Mouse (Mus musculus) stomach, postnatal 0 days (tissue): Measurements from ENCODE around the gene Rai14. TPM values are rescaled to one million over a fixed set of nuclear protein-coding genes. Genes with fewer than 3 reads are reported as not detected.

Experiments
- ATAC-seq: fragments of 200-750 bp; cut with Nextera tagmentation; 2 replicates; pipeline ENCODE4 v1.8.0; 2017; ENCODE audit not compliant: low FRiP score, low TSS enrichment
- DNase-seq: peaks from one replicate; pipeline ENCODE4 v3.0.0-alpha.2; 2016; ENCODE audit warnings: low spot score
- H3K27ac ChIP-seq: fragments of 300-500 bp; sonication (generic); replicated peaks from 2 replicates; pipeline ENCODE4 v1.5.1; 2014; ENCODE audit warnings: mild to moderate bottlenecking, control low read depth
- H3K27me3 ChIP-seq: fragments of 300-500 bp; sonication (generic); 2 replicates; pipeline ENCODE4 v1.6.1; 2014; ENCODE audit warnings: low read length; ENCODE audit not compliant: control insufficient read depth, insufficient read depth
- H3K36me3 ChIP-seq: fragments of 300-500 bp; sonication (generic); 2 replicates; pipeline ENCODE4 v1.6.1; 2014; ENCODE audit warnings: low read length, mixed read lengths; ENCODE audit not compliant: control insufficient read depth, insufficient read depth
- H3K4me1 ChIP-seq: fragments of 300-500 bp; sonication (generic); replicated peaks from 2 replicates; pipeline ENCODE4 v1.6.1; 2014; ENCODE audit warnings: antibody characterized with exemption; ENCODE audit not compliant: control insufficient read depth, insufficient read depth
- H3K4me2 ChIP-seq: fragments of 300-500 bp; sonication (generic); replicated peaks from 2 replicates; pipeline ENCODE4 v1.6.1; 2014; ENCODE audit warnings: low read depth, mild to moderate bottlenecking, control low read depth, moderate library complexity
- H3K4me3 ChIP-seq: fragments of 300-500 bp; sonication (generic); 2 replicates; pipeline ENCODE4 v1.5.1; 2014; ENCODE audit warnings: low read depth, low read length, control low read depth
- H3K9ac ChIP-seq: fragments of 300-500 bp; sonication (generic); 2 replicates; pipeline ENCODE4 v1.6.1; 2014; ENCODE audit warnings: mild to moderate bottlenecking, low read length, control low read depth, mixed read lengths
- H3K9me3 ChIP-seq: fragments of 300-500 bp; sonication (generic); 2 replicates; pipeline ENCODE4 v1.6.1; 2016; ENCODE audit warnings: low read length; ENCODE audit not compliant: control insufficient read depth
- CTCF ChIP-seq: IDR thresholded peaks from 2 replicates; pipeline ENCODE4 v1.5.1; 2016; ENCODE audit warnings: antibody characterized with exemption, low read depth, mild to moderate bottlenecking, moderate library complexity
- EP300 ChIP-seq: optimal IDR thresholded peaks from 2 replicates; pipeline ENCODE3; 2016; ENCODE audit warnings: antibody characterized with exemption
- WGBS: fragments of 180-500 bp; shearing (Covaris S2); extraction: QIAGEN DNeasy Blood & Tissue Kit; methylation state at CpG from one replicate; pipeline ENCODE4 v1.1.7; 2014; 5-methylcytosine and 5-hydroxymethylcytosine counted together
- polyA plus RNA-seq: library from polyadenylated mRNA; unstranded; fragments of >200 nt; fragmentation: Nextera tagmentation; extraction: Ambion mirVana; gene quantifications from 2 replicates; pipeline ENCODE4 v1.2.1, GENCODE M21; 2015

The Rai14 gene
- polyA plus RNA-seq, result 8.0 and 8.7 TPM in 2 replicates

DNA sequence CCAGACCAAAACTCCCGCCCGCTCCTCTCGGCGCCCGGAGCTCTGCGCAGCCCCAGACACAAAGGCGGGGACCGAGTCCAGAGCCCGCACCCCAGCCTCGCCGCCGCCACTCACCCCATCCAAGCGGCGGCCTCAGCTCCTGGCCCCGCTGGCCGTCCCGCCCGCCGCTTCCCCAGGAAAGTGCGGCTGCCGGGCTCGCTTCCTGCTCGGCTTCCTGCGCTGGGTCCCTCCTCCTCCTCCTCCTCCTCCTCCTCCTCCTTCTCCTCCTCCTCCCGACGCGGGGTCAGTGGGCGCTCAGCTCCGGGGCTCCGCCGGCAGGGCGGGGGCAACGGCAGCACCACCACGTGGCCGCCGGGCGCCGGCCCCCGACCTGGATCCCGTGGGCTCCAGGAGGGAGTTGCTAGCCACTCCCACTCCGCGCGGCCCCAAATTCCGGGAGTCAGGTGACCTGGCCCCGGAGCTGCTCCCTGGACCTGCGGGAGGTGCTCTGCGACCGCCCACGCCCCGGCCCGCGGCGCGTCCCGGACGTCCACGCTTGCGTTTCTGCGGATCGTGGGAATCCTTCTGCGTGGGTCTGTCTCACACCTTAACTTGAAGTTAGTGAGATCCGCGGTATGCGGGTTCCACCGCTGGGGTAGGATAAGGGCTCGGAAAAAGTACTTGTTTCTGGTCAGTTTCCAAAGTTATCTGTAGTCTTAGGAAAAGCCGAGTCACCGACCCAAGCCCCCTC lies at the start of gene Rai14:
TSS of gene Rai14 (minus strand) at position 216 of the 730 bp plus-strand sequence.
- WGBS, result under 1% methylated on average over 54 of the region's 68 CpGs

GRCm38 (mm10) chr15:10761441-10761840 lies 47.0 kb upstream of the Rai14 start:
- DNase-seq, result no peak

More for the DNA sequence above, at the start of gene Rai14:
- H3K4me2 ChIP-seq, result peak within 1 kb of the TSS; percentile 92
- peak; percentile 89 for DNase-seq
- peak within 1 kb of the TSS; percentile 77 for H3K9ac ChIP-seq
- no peaks in the 10 kb centered on the region for H3K4me1 ChIP-seq
- TF ChIP-seq CTCF, result no peak; the same call in 1 of the 2 replicates
- no peak for TF ChIP-seq EP300
- H3K4me3 ChIP-seq, result peak within 1 kb of the TSS; percentile 76
- H3K36me3 ChIP-seq, result no peaks in the 10 kb centered on the region
- no peaks in the 10 kb centered on the region for H3K27me3 ChIP-seq
- 0 out of 2 replicates have a peak, but pooled peaks cover 3% of the 10 kb centered on the region for H3K9me3 ChIP-seq
- ATAC-seq, result peak; percentile 92
- H3K27ac ChIP-seq, result peak within 1 kb of the TSS; percentile 77

GRCm38 (mm10) chr15:10760006-10760405 lies 45.6 kb upstream of the Rai14 start:
- no peak overlapping the region for H3K27ac ChIP-seq
- ATAC-seq (0 out of 2 replicates have a peak, but pooled peaks have one; percentile 21), DNase-seq (no peak)
- no peaks in the 10 kb centered on the region for H3K9me3 ChIP-seq
- no peak overlapping the region for H3K9ac ChIP-seq
- no peaks in the 10 kb centered on the region for H3K36me3 ChIP-seq
- no peaks in the 10 kb centered on the region for H3K4me1 ChIP-seq
- TF ChIP-seq EP300, result no peak
- TF ChIP-seq CTCF, result no peak
- no peak overlapping the region for H3K4me2 ChIP-seq
- H3K4me3 ChIP-seq, result no peak overlapping the region
- WGBS, result 72% methylated on average over 12 of the region's 12 CpGs
- H3K27me3 ChIP-seq, result no peaks in the 10 kb centered on the region

More at GRCm38 (mm10) chr15:10761441-10761840, 47.0 kb upstream of the Rai14 start:
- H3K4me1 ChIP-seq, result no peaks in the 10 kb centered on the region
- H3K27ac ChIP-seq, result no peak overlapping the region
- no peaks in the 10 kb centered on the region for H3K9me3 ChIP-seq
- no peaks in the 10 kb centered on the region for H3K36me3 ChIP-seq
- WGBS, result 85% methylated on average over 6 of the region's 6 CpGs
- ATAC-seq, result no peak
- no peak overlapping the region for H3K4me2 ChIP-seq
- no peak overlapping the region for H3K4me3 ChIP-seq
- TF ChIP-seq CTCF, result no peak
- TF ChIP-seq EP300, result no peak
- H3K27me3 ChIP-seq, result no peaks in the 10 kb centered on the region
- no peak overlapping the region for H3K9ac ChIP-seq

- WGBS, result 94% methylated on average over 4 of the region's 4 CpGs
- no peak for TF ChIP-seq EP300
- no peak for TF ChIP-seq CTCF
- no peak overlapping the region for H3K4me2 ChIP-seq
- no peaks in the 10 kb centered on the region for H3K9me3 ChIP-seq
- DNase-seq, result no peak
- H3K4me3 ChIP-seq, result no peak overlapping the region
- H3K27me3 ChIP-seq, result no peaks in the 10 kb centered on the region
- H3K9ac ChIP-seq, result no peak overlapping the region
- no peak overlapping the region for H3K27ac ChIP-seq
- ATAC-seq, result no peak
- no peaks in the 10 kb centered on the region for H3K4me1 ChIP-seq
- no peaks in the 10 kb centered on the region for H3K36me3 ChIP-seq
These were observed 45.0 kb upstream of the Rai14 start for GRCm38 (mm10) chr15:10759440-10759839.

DNA sequence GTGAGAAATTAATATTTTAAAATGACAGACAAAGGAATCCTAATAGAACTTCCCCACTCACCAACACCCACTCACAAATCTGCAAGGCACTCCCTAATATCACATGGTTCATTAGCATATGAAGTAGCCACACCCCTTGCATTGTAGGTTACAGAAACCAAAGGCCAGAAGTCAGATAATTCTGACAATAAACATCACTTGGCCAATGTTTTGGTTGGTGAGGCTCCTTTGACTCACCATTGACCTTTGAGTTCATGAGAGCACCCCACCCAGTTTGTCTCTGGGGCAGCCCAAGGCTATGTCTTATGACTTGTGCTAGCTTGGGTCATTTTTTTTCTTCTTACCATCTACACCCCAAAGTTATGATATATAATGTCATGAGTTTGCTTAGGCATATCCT lies 44.4 kb upstream of the Rai14 start:
- no peak overlapping the region for H3K9ac ChIP-seq
- no peaks in the 10 kb centered on the region for H3K9me3 ChIP-seq
- TF ChIP-seq CTCF, result no peak
- no peak for TF ChIP-seq EP300
- H3K4me1 ChIP-seq, result no peaks in the 10 kb centered on the region
- H3K27ac ChIP-seq, result no peak overlapping the region
- H3K36me3 ChIP-seq, result no peaks in the 10 kb centered on the region
- no peaks in the 10 kb centered on the region for H3K27me3 ChIP-seq
- no peak overlapping the region for H3K4me3 ChIP-seq
- no peak overlapping the region for H3K4me2 ChIP-seq
- peak; percentile 85 for ATAC-seq
- DNase-seq, result no peak

DNA sequence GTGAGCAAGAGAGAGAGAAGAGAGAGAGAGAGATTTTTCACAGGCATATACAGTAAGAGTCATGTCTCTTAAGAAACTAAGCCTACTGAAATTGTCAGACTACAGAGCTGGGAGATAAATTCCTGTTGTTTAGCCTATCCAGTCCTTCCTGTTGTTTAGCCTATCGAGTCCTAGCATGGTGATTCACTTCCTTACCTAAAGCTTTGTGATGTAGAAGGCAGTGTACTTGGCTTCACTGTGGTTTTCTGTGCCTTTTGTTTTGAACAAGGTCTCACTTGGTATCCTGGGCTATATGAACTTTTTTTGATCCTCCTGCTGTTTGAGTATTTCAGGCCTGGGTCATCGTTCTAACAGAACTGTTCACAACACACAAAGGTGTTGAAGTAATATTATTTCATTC lies 36.7 kb upstream of the Rai14 start:
- DNase-seq, result no peak
- H3K4me2 ChIP-seq, result no peak overlapping the region
- H3K9me3 ChIP-seq, result no peaks in the 10 kb centered on the region
- H3K4me1 ChIP-seq, result no peaks in the 10 kb centered on the region
- no peak for TF ChIP-seq EP300
- TF ChIP-seq CTCF, result no peak
- H3K27me3 ChIP-seq, result no peaks in the 10 kb centered on the region
- H3K36me3 ChIP-seq, result no peaks in the 10 kb centered on the region
- no peak for ATAC-seq
- no peak overlapping the region for H3K4me3 ChIP-seq
- no peak overlapping the region for H3K9ac ChIP-seq
- WGBS, result 69% methylated on average over 2 of the region's 2 CpGs
- H3K27ac ChIP-seq, result no peak overlapping the region
